Mouse (Mus musculus) erythroblast, embryonic 14.5 days (primary cell): ENCODE results near the gene Cept1. TPM values are rescaled to one million over a fixed set of nuclear protein-coding genes. Genes with fewer than 3 reads are reported as not detected.

Experiments
- H3K27me3 ChIP-seq: 2 replicates; pipeline ENCODE4 v1.6.1; 2012; ENCODE audit warnings: inconsistent platforms; ENCODE audit not compliant: control insufficient read depth
- H3K36me3 ChIP-seq: 2 replicates; pipeline ENCODE4 v1.6.1; 2012; ENCODE audit warnings: mild to moderate bottlenecking, inconsistent platforms; ENCODE audit not compliant: control insufficient read depth
- H3K4me1 ChIP-seq: 2 replicates; pipeline ENCODE4 v1.6.1; 2012; ENCODE audit warnings: inconsistent platforms; ENCODE audit not compliant: control insufficient read depth
- H3K4me3 ChIP-seq: replicated peaks from 2 replicates; pipeline ENCODE3; 2012; ENCODE audit warnings: moderate library complexity, mild to moderate bottlenecking, inconsistent platforms
- H3K9me3 ChIP-seq: 2 replicates; pipeline ENCODE4 v1.6.1; 2012; ENCODE audit warnings: low read length, inconsistent platforms, mixed read lengths; ENCODE audit not compliant: control insufficient read depth
- GATA1 ChIP-seq: IDR thresholded peaks from 2 replicates; pipeline ENCODE4 v1.6.1; 2012; ENCODE audit warnings: low read length, inconsistent platforms, mixed read lengths
- TAL1 ChIP-seq: IDR thresholded peaks from 3 replicates; pipeline ENCODE4 v1.6.1; 2012; ENCODE audit warnings: low read length, inconsistent platforms, mixed read lengths
- polyA plus RNA-seq: library from polyadenylated mRNA; stranded (reverse); fragments of >175 nt; gene quantifications from 2 replicates; pipeline ENCODE4 v1.2.3, GENCODE M21; 2012

Gene Cept1
- polyA plus RNA-seq, 1 experiment = 0.19 TPM

DNA sequence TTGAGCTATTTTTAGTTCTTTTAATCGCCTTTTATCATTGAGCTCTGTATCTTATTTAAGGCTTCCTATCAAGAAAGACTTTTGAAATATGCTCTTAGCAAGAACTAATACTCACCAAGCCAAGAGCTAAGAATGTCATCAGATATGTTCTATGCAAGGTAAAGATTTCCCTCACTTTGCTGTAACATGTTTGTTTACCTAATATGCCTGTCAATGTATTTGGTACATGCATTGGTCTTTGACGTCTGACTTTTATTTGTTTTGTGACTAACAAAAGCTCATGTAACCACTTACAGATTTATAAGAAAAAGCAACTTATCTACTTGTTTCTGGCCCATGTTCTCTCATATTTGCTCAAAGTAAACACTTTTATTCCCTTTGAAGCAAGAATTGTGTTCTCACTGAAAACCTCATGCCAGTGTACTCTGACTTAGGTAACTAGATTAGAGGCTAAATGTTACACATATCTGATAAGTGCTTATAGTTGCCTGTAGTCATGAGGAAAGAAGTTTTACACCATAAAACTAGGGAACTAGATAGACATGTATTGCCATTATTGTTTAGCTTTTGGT lies 90.2 kb downstream of the Cept1 start:
- H3K36me3 ChIP-seq = no peaks in the 10 kb centered on the region
- TF ChIP-seq GATA1 (no peak), TAL1 (no peak)
- no peaks in the 10 kb centered on the region for H3K9me3 ChIP-seq
- H3K4me3 ChIP-seq = no peak overlapping the region
- no peaks in the 10 kb centered on the region for H3K27me3 ChIP-seq
- H3K4me1 ChIP-seq = no peaks in the 10 kb centered on the region

DNA sequence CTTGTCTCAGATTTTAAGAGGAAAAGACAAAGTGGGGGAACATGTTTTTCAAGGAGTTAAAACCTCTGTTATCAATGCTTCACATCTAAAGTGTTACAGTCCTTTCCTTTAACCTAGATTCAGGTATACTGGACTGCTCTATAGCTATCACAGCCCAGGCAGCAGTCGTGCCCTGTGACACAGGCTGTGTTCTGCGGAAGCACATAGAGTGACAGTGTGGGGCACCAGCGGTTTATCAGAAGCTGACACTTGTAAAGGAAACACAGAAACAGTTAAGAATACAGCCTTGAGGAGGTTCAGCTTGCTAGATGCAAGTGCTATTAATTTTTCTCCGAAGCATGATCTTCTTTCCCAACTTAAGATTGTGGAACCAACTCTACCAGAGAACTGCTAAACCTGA lies 95.0 kb downstream of the Cept1 start:
- no peak for TF ChIP-seq GATA1
- TF ChIP-seq TAL1 = no peak
- no peak overlapping the region for H3K4me3 ChIP-seq
- H3K9me3 ChIP-seq = no peaks in the 10 kb centered on the region
- no peaks in the 10 kb centered on the region for H3K4me1 ChIP-seq
- H3K36me3 ChIP-seq = no peaks in the 10 kb centered on the region
- no peaks in the 10 kb centered on the region for H3K27me3 ChIP-seq

Other genes with a start within 250 kb of the Cept1 start
- gene Chil6, start 141.6 kb downstream of the Cept1 start, polyA plus RNA-seq = not detected in 2 replicates
- 0.03 TPM in 1 of 2 replicates, not detected in the other for gene Dennd2d, start 65.4 kb downstream of the Cept1 start, polyA plus RNA-seq
- not detected in 2 replicates for gene Dram2, start within 50 bp of the Cept1 start, polyA plus RNA-seq
- 0.01 TPM in 1 of 2 replicates, not detected in the other for gene Lrif1, start 137.2 kb upstream of the Cept1 start, polyA plus RNA-seq
- gene Cd53, start 242.3 kb upstream of the Cept1 start, polyA plus RNA-seq = not detected in 2 replicates